Mouse (Mus musculus): Measurements from ENCODE around the gene Rbm33. TPM values are rescaled to one million over a fixed set of nuclear protein-coding genes. Genes with fewer than 3 reads are reported as not detected.

Gene Rbm33
- total RNA-seq, 2 experiments from 2014 or later: 32.2 to 37.0 TPM

DNA sequence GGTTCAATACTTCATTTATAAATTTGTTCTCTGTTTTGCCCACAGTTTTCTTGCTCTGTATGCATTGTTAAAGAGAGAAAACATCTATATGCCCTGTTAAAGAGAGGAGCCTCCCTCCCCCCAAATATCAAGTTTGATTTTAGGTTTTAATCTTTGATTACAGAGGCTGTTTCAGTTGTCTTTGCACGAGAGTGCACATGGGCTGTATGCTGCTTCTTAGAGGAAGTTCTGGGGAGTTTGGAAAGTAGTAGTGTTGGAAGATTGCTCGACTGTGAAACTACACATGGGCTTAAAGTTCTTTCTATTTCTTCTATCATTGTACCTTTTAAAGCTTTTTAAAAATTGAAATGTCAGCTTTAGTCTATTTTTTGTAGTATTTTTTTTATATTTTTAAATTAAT lies 6.9 kb downstream of the Rbm33 start:
- no peak for DNase-seq (ENCODE audit: low spot score)

DNA sequence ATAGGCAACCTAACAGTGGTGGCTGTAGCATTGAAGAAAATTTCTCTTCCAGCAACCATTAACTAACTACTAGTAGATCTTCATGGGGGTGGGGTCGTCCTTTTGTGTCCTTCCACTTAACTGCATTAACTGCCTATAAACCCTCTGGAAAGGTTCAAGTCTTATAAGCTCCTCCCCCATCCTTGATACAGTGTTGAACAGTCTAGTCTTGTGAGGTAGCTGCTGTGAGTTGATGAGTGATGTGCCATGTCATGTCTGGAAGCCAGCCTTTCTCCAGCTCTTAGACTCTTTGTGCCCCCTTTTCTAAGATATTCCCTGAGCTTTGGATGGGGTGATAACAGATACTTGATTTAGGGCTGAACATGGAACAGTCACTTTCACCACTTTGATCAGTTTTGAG lies 7.5 kb downstream of the Rbm33 start:
- DNase-seq (ENCODE audit: low spot score): no peak

DNA sequence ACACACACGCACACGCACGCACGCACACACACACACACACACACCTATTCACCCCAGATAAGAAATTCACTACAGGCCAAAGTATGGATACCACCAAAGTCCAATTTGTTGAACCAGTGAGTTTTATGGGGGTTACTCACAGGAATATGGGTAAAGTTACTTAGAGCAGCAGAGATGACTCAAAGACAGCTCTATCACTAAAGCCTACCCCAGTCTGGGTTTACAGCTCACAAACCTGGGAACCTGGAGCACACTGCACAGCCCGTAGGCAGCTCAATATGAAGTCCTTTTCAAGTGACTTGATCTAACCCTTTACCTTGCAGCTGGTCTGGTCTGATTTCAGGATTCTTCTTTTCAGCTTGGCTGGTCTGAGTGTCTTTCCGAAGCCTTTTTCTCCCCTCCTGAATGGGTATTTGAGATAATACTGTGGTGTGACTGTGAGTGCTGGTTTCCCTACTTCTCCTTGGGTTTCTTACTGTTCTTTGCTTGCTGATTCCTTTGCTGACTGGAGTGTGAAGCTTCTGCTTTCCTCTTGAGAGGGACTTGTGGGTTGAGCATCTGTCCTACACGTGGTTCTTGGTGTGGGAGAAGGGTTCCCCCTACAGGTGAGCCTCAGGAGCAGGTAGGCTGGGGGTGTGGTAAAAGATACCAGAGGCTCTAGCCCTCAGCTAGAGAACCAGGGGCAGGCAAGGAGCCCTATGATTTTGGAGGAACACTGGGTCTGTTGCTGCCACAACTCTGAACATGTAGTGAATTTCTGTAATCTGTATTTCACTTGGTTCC lies 12.3 kb downstream of the Rbm33 start:
- DNase-seq (ENCODE audit: low spot score): no peak

DNA sequence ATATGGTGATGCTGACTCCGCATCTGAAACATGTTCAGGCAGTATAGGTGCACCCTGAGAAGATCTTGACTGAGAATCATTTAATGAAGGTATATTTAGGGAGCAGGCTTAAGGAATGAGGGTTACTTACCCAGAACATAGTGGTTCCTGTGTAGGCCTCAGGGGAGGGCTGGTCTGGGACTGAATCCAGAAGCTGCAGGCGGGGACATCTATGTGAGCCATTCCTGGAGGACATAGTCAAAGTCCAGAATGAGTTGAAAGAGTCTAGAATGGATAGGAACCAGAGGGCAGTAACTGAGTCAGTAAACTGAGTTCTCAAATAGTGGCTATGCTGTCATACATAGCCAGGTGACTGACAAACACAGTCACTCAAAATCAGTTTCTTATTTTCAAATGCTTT lies 16.8 kb downstream of the Rbm33 start:
- DNase-seq (ENCODE audit: low spot score): peak; percentile 57

GRCm38 (mm10) chr5:28351857-28352513 lies 35.1 kb downstream of the Rbm33 start:
- DNase-seq (ENCODE audit: low spot score): no peak

- DNase-seq (ENCODE audit: low spot score): no peak
Measured at GRCm38 (mm10) chr5:28355614-28356013, 38.7 kb downstream of the Rbm33 start.

GRCm38 (mm10) chr5:28360745-28361144 lies 43.8 kb downstream of the Rbm33 start:
- DNase-seq (ENCODE audit: low spot score): no peak

- no peak for DNase-seq (ENCODE audit: low spot score)
Measured at GRCm38 (mm10) chr5:28368056-28368455, 51.1 kb downstream of the Rbm33 start.

GRCm38 (mm10) chr5:28370836-28371235 lies 53.9 kb downstream of the Rbm33 start:
- no peak for DNase-seq (ENCODE audit: low spot score)

- no peak for DNase-seq (ENCODE audit: low spot score)
Measured at GRCm38 (mm10) chr5:28372172-28372664, 55.3 kb downstream of the Rbm33 start.

DNA sequence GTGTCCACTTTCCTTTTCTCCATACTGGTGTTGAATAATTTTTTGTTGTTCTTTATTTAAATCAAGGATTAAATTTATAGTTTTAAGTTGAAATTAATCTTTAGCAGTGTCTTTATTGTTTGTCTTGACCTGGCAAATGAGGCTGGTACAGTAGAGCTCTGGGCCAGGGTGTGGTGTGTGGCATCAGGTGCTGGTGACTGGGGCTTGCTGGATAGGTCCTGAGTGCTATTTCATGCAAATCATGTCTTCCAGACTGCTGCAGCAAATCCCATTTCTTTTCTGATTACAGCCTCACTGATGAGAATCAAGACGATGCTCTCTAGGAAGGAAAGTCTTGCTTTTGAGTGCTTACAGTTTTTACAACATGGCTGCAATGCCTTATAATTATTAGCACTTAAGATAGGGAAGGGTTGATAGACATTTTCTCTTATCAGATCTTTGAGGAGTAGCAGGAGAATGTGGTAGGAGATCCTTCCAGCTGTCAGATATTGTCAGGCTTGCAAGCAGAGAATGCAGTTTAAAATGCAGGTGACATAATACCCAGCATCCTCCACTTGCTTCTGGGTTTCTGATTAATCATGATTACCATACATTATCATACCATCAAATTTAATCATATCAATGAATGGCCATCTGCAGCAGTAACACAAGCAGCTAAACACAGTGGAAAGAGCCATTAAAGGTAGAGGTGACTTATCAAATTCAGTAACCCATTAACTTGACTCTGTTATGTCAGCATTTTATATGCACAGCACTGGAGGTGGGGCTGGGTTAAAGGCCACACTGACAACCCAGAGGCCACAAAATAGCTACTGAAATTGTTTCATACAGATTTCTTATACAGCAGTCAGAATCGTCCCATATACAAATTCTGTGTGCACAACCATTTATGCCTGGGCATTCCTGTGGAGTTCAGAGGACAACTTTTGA lies 56.8 kb downstream of the Rbm33 start:
- DNase-seq (ENCODE audit: low spot score): no peak

DNA sequence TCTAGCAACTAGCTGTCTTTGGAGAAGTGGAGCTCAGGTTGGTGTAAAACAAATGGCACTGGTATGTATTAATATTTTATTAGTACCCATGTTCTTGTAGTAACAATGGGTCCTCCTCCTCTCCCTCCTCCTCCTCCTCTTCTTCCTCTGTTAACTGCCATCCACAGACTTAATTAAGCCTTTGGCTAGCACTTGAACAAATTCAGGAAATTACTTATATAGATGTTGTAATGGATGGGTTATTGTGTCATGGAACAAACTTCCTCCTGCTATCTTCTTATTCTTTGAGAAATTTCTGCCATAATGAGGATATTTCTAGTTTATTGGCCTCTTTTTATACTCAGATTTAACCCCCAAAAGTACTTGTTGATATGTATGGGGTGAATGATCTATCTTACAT lies 60.4 kb downstream of the Rbm33 start:
- no peak for DNase-seq (ENCODE audit: low spot score)

DNA sequence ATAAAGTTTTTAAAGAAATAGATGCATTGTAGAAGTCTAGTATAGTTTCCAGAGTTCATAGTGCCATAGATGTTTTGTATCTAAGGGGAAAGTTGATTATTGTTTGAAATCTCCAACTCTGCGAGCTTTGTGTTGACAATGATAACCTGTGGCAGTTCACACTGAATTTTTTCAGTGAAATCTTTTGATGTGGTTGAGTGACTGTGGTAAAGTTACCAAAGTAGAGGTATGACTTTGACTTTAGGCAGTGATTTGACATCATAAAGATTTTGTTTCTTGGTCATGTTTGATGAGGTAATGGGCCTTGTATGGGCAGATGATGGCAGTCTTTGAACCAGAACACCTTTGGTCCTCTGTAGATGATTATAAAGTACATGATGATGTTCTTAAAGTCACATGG lies 65.4 kb downstream of the Rbm33 start:
- DNase-seq (ENCODE audit: low spot score): no peak

GRCm38 (mm10) chr5:28386783-28387182 lies 69.9 kb downstream of the Rbm33 start:
- DNase-seq (ENCODE audit: low spot score): no peak

- DNase-seq (ENCODE audit: low spot score): no peak
Measured at GRCm38 (mm10) chr5:28387531-28388179, 70.7 kb downstream of the Rbm33 start.

GRCm38 (mm10) chr5:28388184-28388583 lies 71.3 kb downstream of the Rbm33 start:
- peak; percentile 66 for DNase-seq (ENCODE audit: low spot score)

DNA sequence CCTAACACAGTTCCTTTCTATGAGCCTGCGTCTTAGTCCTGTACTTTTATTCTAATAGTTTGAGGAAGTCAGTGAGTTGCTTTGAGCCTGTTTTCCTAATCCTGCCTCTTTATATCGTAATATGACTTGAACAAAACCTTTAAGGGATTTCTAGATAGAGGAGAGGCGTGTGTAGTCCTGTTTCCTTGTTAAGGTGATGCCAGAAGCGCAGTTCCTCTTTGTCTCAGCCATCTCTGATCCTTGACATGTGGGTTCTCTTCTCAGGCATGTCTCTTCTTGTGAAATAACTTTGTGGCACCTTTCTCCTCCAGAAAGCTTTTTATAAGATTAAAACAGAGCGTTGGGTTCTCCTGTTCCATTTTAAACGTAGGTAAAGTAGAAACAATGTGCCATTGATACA lies 73.3 kb downstream of the Rbm33 start:
- DNase-seq (ENCODE audit: low spot score): no peak

DNA sequence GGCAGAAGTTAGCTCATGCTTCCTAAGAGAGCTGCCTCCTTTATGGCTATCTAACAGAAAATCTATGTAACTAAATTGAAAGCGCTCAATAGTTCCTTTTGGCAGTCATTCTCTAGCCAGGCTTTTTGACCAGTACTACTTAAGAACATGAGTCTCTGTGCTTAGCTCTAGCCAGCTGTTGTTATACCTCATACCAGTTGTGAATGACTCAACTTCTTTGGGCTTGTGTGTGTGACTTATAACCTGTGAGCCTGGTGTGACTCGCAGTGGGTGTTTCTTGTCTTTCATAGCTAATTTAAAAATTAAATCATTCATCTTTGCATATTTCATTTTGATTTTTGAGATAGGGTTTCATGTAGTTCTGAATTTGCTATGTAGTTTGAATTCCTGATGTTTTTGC lies 80.4 kb downstream of the Rbm33 start:
- DNase-seq (ENCODE audit: low spot score): no peak

DNA sequence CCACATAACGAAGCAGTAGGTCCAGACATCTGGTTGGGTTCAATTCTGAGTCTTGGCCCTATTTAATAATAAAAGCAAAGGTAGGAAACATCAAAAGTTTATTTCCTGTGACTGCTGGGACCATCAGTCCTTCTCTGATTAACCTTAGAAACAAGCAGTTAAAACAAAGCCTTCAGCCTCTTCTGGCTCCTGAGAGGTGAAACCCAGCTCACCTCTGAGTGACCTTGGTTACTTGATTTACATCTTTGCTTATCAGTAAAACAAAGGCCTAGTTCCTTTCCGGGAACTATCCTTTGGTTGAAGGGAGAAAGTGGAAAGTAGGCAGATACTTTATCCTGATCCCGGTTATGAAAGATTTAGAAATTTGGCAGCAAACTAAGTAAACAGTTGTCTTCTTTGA lies 81.8 kb downstream of the Rbm33 start:
- DNase-seq (ENCODE audit: low spot score): no peak

DNA sequence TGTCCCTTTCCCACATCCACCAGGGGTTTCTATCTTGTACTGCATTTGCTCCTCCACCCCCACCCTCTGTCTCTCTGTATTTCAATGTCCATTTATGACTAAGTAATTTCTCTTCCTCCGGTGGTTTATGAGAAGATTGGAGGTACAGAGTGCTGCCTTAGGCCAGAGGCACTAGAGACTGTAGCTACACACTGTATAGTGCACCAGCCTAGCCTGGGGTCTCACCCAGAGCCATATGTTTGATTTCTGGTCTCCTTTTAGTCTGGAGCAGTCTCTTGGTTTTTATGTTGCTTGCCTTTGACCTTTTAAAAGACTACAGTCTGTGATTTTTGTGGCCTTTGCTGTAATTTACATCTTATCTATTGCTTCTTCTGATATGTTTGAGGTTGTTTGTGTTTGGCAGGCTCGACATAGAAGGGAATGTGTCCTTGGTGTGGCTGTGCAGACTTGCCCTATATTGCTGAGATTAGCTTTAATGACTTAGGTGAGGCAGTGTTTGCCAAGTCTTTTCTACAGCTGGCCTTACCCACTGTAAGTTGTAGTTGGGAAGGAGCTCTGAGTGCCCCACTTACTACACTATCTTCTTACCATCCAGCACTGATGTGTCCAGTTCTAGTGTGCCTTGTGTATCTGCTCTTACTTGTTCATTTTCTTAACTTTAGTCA lies 82.7 kb downstream of the Rbm33 start:
- DNase-seq (ENCODE audit: low spot score): peak; percentile 29

- DNase-seq (ENCODE audit: low spot score): no peak
Measured at GRCm38 (mm10) chr5:28402756-28403155, 85.8 kb downstream of the Rbm33 start.

Data from gastrocnemius, adult 18-20 months (tissue).